Mouse (Mus musculus) hindbrain, postnatal 0 days (tissue): ENCODE measurements around the gene Ireb2. TPM values are rescaled to one million over a fixed set of nuclear protein-coding genes. Genes with fewer than 3 reads are reported as not detected.
"Not testable (repeated sequence)": the region's sequence is repeated elsewhere in the genome, so short reads cannot be mapped to it uniquely, and the experiment has no call there.

Source experiments
- ATAC-seq: fragments of 200-750 bp; cut with Nextera tagmentation; 2 replicates; pipeline ENCODE4 v1.8.0; 2017; ENCODE audit warnings: mild to moderate bottlenecking, moderate TSS enrichment, moderate library complexity
- DNase-seq: peaks from one replicate; pipeline ENCODE4 v3.0.0-alpha.2; 2015; ENCODE audit warnings: low spot score
- H3K27ac ChIP-seq: fragments of 300-500 bp; sonication (generic); 2 replicates; pipeline ENCODE4 v1.5.1; 2014; ENCODE audit warnings: mild to moderate bottlenecking
- H3K27me3 ChIP-seq: fragments of 300-500 bp; sonication (generic); 2 replicates; pipeline ENCODE4 v1.6.1; 2014; ENCODE audit warnings: low read length, mixed read lengths; ENCODE audit not compliant: insufficient read depth
- H3K36me3 ChIP-seq: fragments of 300-500 bp; sonication (generic); 2 replicates; pipeline ENCODE4 v1.6.1; 2014; ENCODE audit warnings: low read length, mixed read lengths; ENCODE audit not compliant: insufficient read depth
- H3K4me1 ChIP-seq: fragments of 300-500 bp; sonication (generic); 2 replicates; pipeline ENCODE4 v1.6.1; 2014; ENCODE audit warnings: antibody characterized with exemption, low read length, mixed read lengths; ENCODE audit not compliant: insufficient read depth
- H3K4me2 ChIP-seq: fragments of 300-500 bp; sonication (generic); 2 replicates; pipeline ENCODE4 v1.6.1; 2014; ENCODE audit warnings: low read depth, mild to moderate bottlenecking, low read length, moderate library complexity, mixed read lengths
- H3K4me3 ChIP-seq: fragments of 300-500 bp; sonication (generic); 2 replicates; pipeline ENCODE4 v1.5.1; 2014; ENCODE audit warnings: low read length
- H3K9ac ChIP-seq: fragments of 300-500 bp; sonication (generic); replicated peaks from 2 replicates; pipeline ENCODE4 v1.6.1; 2014; ENCODE audit warnings: mild to moderate bottlenecking, low read length, moderate library complexity, mixed read lengths
- H3K9me3 ChIP-seq: fragments of 300-500 bp; sonication (generic); 2 replicates; pipeline ENCODE4 v1.6.1; 2016; ENCODE audit warnings: low read length, mixed read lengths
- CTCF ChIP-seq: IDR thresholded peaks from 2 replicates; pipeline ENCODE4 v1.5.1; 2016; ENCODE audit warnings: antibody characterized with exemption, control low read depth, low read depth
- WGBS: fragments of 180-500 bp; shearing (Covaris S2); extraction: QIAGEN DNeasy Blood & Tissue Kit; methylation state at CpG from one replicate; pipeline ENCODE4 v1.1.7; 2014; 5-methylcytosine and 5-hydroxymethylcytosine counted together
- polyA plus RNA-seq: library from polyadenylated mRNA; unstranded; fragments of >200 nt; fragmentation: Nextera tagmentation; extraction: Ambion mirVana; gene quantifications from 2 replicates; pipeline ENCODE4 v1.2.1, GENCODE M21; 2015
- total RNA-seq: library from RNA; depleted of rRNA; stranded (reverse); fragments of >200 nt; gene quantifications from 2 replicates; pipeline ENCODE4 v1.2.3, GENCODE M21; 2014

Ireb2 gene
- total and polyA plus RNA-seq, 2 experiments from 2014 or later: 18.6 to 31.4 TPM

DNA sequence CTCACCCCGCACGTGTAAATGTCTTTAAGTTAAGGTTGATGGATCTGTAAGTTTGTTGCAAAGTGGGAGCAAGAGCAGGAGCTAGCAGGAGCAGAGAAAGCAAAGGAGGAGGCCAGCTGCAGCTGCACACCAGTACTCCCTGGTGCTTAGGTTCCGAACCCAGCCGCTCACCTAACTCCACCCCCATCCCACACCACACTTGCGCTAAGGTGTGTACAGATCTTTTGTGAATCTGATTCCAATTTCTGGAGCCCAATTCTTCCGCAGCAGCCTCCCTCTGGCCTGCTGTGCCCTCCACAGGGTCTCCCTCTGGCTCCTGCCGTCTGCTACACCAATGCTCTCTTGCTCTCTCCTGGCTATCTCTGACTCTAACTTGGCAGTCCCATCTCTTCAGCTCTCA, 25.8 kb upstream of the Ireb2 start:
- H3K27me3 ChIP-seq: no peaks in the 10 kb centered on the region
- H3K27ac ChIP-seq: no peak overlapping the region
- no peak for ATAC-seq
- no peak overlapping the region for H3K4me2 ChIP-seq
- no peaks in the 10 kb centered on the region for H3K36me3 ChIP-seq
- whole genome bisulfite sequencing: 66% methylated on average over 7 of the region's 7 CpGs
- no peak for TF ChIP-seq CTCF
- no peaks in the 10 kb centered on the region for H3K9me3 ChIP-seq
- H3K9ac ChIP-seq: no peak overlapping the region
- no peak overlapping the region for H3K4me3 ChIP-seq
- DNase-seq: no peak
- H3K4me1 ChIP-seq: no peaks in the 10 kb centered on the region

DNA sequence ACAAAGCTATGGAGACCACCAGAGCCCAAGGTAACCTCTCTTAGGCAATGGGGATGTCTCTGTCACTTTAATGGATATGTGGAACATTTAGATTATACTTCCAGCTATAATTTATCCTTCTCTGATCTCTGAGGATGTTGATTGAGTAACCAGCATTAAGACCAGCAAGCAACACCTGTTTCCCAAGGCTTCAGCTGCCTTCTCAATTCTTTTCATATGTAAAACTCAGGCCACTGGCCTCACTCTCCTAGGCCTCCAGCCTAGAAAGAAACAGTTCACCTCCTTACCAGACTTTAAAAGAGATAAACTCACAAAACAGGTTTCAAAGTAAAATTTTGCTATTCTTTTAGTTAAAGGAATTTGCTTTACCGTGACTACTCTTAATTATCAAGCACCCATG, 23.4 kb upstream of the Ireb2 start:
- Histone ChIP-seq H3K36me3 (no peaks in the 10 kb centered on the region), H3K27ac (no peak overlapping the region), H3K9ac (no peak overlapping the region), H3K27me3 (no peaks in the 10 kb centered on the region), H3K9me3 (no peaks in the 10 kb centered on the region), H3K4me1 (no peaks in the 10 kb centered on the region), H3K4me3 (no peak overlapping the region), H3K4me2 (no peak overlapping the region)
- ATAC-seq (no peak), DNase-seq (no peak)
- TF ChIP-seq CTCF: no peak
- WGBS: 83% methylated on average over 1 of the region's 1 CpGs

DNA sequence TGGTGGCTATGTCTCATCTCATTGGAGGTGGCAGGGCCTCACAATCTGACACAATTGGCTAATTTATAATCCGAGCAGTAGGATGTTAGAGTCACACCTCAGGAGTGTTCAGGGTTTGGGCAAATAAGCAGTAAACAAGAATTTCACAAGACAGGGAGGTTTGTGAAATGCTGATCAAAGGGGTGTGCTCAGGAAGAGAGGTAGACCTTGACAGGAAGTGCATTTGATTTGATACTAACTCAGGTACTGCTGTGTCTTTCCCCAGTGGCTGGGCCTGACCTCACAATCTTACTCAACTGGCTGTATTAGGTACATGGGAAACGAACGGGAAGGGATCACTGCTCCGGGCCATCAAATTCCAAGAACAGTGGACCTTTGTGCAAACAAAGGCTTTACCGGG, 21.3 kb upstream of the Ireb2 start:
- ATAC-seq: no peak

DNA sequence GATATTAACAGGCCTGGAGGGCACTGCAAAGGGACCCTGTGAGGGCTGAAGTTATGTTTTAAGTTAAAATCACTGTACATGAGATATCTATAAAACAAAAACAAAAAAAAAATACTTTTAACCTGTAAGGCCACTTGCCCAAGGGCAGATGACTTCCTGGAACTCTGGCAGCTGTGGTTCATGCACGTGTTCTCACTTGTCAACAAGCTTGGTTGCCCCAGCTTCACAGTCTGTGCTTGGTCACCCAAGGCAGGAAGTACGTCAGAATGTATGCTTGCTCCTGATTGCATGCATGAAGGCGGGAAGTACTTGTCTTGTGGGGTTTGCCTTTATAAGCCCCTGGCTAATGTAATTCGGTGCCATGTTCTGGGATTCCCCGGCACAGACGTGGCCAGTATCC, 19.7 kb upstream of the Ireb2 start:
- H3K9me3 ChIP-seq: no peaks in the 10 kb centered on the region
- no peak overlapping the region for H3K27ac ChIP-seq
- no peaks in the 10 kb centered on the region for H3K4me1 ChIP-seq
- no peaks in the 10 kb centered on the region for H3K27me3 ChIP-seq
- TF ChIP-seq CTCF: no peak
- H3K4me3 ChIP-seq: no peak overlapping the region
- H3K36me3 ChIP-seq: no peaks in the 10 kb centered on the region
- DNase-seq (no peak), ATAC-seq (no peak)
- 76% methylated on average over 6 of the region's 6 CpGs for WGBS
- no peak overlapping the region for H3K9ac ChIP-seq
- no peak overlapping the region for H3K4me2 ChIP-seq

More for the DNA sequence above, 21.3 kb upstream of the Ireb2 start:
- Histone ChIP-seq H3K9me3 (no peaks in the 10 kb centered on the region), H3K4me3 (no peak overlapping the region), H3K27me3 (no peaks in the 10 kb centered on the region), H3K36me3 (no peaks in the 10 kb centered on the region), H3K4me2 (no peak overlapping the region), H3K9ac (no peak overlapping the region), H3K27ac (no peak overlapping the region), H3K4me1 (no peaks in the 10 kb centered on the region)
- 86% methylated on average over 5 of the region's 5 CpGs for WGBS
- TF ChIP-seq CTCF: no peak
- DNase-seq: no peak

DNA sequence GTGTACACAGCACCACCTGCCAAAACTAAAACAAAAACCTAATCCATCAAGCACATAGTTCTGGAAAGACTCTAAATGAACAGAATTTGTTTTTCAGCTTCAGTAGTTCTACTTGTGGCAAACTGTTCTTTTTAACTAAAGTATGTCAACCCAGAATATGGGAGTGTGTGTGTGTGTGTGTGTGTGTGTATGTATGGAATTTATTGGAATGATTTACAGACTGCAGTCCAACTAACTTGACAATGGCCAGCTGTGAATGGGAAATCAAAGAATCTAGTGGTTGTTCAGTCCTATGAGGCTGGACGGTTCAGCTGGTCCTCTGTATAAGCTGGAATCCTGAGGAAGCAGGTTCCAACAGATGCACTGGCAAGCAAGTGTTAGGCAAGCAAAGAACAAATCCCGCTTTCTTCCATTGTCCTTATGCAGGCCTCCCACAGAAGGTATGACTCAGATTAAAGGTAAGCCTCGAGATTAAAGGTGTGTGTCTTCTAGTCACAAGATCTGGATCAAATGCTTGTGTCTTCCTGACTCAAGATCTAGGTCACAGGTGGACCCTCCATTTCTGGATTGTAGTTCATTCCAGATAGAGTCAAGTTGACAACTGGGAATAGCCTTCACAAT, 18.9 kb upstream of the Ireb2 start:
- Histone ChIP-seq H3K27ac (no peak overlapping the region), H3K9ac (no peak overlapping the region), H3K9me3 (no peaks in the 10 kb centered on the region), H3K36me3 (no peaks in the 10 kb centered on the region), H3K4me3 (no peak overlapping the region), H3K4me2 (no peak overlapping the region), H3K27me3 (no peaks in the 10 kb centered on the region), H3K4me1 (no peaks in the 10 kb centered on the region)
- WGBS: 80% methylated on average over 3 of the region's 3 CpGs
- TF ChIP-seq CTCF: no peak
- no peak for DNase-seq
- ATAC-seq: no peak

DNA sequence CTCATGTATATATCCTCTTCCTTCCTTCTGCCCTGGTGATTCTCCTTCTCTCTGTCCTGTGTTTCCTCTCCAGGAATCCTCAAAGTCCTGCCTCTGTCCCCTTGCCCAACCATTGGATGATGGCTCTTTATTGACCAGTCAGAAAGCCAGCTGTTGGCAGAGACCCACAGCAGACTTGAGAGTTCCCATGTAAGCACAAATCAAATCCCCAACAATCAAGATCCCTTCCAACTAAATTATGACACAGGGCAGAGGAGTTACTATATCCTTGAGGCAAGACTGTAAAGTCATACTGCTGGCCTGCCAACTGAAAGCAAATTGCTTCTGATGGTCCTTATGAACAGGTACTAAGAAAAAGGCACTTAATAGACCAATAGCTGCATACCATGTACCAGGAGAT, 15.4 kb upstream of the Ireb2 start:
- DNase-seq (no peak), ATAC-seq (no peak)
- Histone ChIP-seq H3K4me3 (no peak overlapping the region), H3K36me3 (no peaks in the 10 kb centered on the region), H3K9me3 (no peaks in the 10 kb centered on the region), H3K4me2 (no peak overlapping the region), H3K9ac (no peak overlapping the region), H3K27me3 (no peaks in the 10 kb centered on the region), H3K27ac (no peak overlapping the region), H3K4me1 (no peaks in the 10 kb centered on the region)
- no peak for TF ChIP-seq CTCF

DNA sequence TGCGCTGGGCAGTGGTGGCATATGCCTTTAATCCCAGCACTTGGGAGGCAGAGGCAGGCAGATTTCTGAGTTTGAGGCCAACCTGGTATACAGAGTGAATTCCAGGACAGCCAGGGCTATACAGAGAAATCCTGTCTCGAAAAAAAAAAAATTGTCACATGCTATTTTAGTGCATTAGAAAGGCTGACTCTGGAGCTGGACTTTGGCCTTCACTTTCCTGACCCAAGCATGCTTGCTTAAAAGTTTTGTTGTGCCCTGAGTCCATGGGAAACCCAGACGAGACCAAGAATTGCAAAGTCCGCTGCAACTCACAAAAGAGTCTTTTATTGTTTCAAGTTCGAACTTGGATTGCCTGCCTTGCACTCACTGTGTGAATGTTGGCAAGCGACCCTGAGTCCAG, 10.6 kb upstream of the Ireb2 start:
- not testable (repeated sequence) for H3K9me3 ChIP-seq, H3K27ac ChIP-seq, H3K4me3 ChIP-seq, H3K4me2 ChIP-seq, H3K9ac ChIP-seq, H3K27me3 ChIP-seq, H3K4me1 ChIP-seq, ATAC-seq, DNase-seq, H3K36me3 ChIP-seq
- 68% methylated on average over 6 of the region's 6 CpGs for WGBS
